Mouse (Mus musculus) Muller cell, postnatal 12 days (primary cell): ENCODE measurements at regions not wholly inside any gene's neighbourhood (a gene's known extent, or its start where the extent isn't known, plus 50 kb on each side); places are given as distances from the start of the nearest gene placed in this dataset.

Experiments
- DNase-seq: peaks from one replicate; pipeline ENCODE4 v3.0.0-alpha.2; 2015; ENCODE audit errors: inconsistent ontology term

DNA sequence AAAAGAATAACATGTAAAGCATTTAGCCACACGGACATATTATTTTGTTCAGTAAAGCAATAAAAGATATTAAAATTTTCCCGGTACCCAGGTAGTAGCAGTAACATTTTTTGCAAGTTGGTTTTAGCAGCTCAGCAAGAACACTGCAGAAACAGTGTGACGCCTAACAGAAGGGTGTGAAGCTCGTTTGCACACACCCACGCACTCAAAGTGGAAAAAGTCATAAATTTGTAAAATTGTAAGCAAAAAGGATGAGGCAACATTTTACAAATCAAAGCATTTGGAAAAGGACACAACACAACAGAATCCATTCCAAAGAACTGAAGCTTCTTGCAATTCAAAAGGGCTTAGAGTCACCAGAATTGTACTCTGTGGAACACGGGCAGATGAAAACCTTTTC, 1053.6 kb upstream of the Celf2 start:
- DNase-seq: no peak

DNA sequence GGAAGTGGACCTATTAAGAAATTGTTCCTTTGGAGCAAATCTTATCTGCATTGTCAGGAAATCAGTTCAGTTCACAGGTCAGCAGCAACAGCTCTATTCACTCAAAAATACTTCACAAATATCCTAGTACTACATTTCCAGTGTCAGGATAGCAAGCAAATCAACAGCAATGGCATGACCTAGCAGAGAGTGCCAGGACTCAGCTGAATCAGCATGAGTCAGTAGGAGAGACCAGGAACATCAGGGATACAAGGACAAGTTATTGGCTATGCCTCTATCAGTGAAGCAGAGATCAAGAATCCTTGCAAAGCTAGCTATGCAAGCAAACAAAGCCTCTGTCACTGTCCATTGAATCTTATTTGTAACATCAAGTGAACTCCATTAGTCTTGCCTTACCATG, 1036.8 kb upstream of the Celf2 start:
- peak; percentile 1 for DNase-seq

DNA sequence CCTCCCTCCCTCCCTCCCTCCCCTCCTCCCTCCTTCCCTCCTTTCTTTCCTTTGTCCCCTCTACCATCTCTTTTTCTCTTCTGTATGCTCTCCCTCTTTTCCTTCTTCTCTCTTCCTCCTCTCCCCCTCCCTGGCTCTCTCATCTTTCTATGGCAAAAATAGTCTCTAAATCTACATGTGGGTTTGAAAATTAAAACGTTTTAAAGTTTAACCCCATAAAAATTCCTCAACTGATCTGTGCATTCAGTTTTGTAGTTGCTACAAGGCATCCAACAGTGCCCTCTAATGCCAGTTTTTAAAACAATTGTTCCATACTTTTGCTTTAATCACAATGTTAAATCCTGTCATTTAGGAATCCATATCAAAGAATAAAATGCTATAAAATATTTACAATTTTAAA, 1027.5 kb upstream of the Celf2 start:
- peak; percentile 17 for DNase-seq

DNA sequence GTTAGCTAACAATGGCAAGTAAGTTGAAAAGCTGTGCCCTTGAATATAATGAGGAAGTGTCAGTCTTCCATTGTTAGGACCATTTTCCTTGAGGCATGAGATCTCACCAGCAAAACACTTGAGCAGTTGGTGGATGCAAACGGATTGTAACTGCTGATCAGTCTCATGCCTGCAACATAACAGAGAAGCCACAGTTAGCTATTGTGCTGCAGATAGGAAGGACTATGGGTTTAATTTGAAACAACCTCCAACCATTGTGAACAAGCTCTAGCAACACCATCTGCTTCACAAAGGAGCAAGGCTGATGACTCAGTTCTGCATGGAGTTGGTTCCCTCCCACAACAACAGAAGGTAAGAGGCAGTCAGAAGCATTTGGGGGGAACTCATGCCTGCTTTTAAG, 989.1 kb upstream of the Celf2 start:
- peak; percentile 2 for DNase-seq

DNA sequence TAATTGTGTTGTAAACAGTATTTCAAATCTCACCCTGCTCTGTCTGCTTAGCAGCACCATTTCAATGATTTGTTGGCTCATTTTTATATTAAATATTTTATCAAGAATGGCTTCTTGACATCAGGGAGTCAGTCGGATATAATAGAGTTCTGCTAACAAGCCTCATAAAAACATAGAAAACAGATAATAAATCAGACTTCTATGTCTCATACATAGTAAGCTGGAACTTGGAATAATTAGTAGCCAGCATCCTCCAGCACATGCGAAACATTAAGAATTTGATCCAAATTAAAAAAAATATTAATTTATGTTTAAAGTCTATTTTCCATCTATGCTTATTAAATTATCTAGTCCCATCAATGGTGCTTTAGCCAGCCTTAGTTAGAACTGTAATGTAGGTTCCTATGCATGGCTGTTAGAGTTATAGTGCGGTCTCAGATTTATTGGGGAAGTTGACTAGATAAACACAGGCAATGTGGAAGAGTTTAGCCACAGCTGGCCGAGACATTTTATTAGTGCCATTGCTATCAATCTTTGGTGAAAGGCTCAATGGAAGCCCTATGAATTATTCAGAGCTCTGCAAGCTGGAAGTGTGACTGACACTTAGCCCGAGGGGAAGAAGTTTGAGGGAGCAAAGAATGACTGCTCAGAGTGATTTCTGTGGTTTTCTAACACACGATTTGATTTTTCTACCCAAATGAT, 968.6 kb upstream of the Celf2 start:
- no peak for DNase-seq

DNA sequence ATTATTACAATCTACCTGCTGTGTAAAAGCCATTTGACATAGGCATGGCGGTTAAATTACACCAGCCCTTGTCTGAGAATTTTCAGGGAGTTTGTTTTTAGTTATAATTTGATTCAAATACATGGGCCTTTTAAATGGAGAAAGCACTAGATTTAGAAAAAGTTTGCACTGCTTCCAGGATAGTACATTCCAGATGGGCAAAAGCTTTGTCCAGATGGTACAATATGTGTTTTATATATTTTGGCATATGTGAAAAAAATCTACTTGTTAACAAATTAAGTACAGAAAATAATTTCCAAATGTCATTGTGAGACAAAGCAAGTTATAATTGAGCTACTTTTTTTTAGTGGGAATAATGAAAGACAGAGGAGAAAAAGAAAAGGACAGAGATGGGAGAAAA, 961.2 kb upstream of the Celf2 start:
- no peak for DNase-seq

DNA sequence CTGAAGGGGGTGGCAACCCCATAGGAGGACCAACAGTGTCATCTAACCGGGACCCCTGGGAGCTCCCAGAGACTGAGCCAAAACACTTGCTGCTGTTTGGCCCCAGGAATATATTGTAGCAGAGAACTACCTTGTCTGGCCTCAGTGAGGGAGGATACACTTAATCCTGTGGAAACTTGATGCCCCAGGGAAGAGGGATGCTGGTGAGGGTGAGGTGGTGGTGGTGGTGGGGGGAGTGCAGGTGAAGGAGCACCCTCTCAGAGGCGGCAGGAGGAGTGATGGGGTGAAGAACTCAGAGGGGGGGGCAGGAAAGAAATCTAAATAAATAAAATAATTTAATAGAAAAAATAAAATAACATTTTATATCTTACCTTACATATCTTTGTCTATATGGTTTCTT, 959.6 kb upstream of the Celf2 start:
- no peak for DNase-seq

DNA sequence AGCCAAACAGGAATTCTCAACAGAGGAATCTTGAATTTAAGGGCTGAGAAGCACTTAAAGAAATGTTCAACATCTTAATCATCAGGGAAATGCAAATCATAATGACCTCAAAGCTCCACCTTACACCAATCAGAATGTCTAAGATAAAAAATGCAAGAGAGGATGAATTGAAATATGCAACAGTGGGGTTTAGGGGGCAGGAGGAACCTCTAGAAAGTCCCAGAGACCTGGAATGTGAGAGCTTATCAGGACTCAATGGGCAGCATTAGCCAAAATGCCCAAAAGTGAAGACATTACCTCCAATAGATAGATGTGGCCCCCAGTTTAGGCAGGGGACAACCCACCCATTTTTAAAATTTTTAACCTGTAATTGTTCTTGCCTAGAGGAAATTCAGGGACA, 959.0 kb upstream of the Celf2 start:
- no peak for DNase-seq

DNA sequence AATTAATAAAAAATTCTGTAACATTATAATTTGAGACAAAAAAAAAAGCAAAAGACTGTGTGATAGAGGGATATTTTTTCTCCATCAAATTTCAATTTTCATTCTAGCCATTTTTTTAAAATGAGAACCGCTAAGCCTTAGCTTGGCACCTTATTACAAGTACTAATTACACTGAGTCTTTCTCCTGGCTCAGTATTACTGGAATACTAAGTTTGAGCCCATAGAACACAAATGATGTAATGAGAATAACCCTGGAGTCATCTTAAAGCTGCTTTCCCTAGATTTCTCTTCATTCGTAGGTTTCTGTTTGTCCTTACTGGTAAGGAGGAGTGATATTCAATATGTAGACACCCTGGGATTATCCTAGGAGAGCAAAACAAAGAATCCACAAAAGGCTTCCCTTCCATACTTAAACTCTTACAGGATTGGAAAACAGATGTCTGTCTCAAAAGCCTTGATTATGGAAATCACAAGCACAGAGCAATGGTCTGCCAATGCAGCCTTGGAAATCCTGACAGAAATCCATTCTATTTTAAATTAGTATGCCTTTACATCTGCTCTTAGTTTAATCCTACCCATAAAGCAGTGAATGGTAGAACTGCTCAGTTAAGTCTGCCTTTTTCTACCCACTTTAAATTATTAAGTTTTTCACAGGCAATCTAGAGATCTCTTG, 958.3 kb upstream of the Celf2 start:
- no peak for DNase-seq

DNA sequence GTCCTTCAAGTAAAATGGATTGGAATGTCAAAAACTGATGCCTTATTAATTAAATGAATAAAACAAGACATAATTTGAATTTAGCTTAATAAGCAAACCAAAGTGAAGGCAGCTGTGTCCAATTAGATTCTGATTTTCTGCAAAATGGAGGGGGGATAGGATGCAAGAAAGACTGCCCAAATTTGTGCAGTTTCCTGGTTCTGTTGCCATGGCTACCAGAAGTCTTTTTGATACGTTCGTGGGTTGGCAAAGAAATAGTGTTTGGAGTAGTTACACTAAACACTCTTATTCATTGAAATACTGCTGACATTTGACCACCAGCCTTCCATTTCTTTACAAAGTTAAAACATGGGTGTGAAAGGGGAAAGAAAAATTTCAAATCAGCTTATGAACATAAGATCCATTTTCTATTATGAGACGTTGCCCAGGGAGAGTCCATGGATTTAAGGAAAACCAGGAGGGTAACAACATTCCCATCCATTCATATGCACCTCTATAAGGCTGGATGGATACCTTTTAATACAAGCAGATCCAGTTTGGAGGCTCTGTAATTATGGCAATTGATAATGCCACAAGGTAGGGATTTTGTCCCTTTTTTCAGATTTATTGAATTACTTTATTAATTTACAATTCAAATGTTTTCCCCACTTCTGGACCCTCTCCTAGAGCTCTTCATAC, 943.3 kb upstream of the Celf2 start:
- no peak for DNase-seq

DNA sequence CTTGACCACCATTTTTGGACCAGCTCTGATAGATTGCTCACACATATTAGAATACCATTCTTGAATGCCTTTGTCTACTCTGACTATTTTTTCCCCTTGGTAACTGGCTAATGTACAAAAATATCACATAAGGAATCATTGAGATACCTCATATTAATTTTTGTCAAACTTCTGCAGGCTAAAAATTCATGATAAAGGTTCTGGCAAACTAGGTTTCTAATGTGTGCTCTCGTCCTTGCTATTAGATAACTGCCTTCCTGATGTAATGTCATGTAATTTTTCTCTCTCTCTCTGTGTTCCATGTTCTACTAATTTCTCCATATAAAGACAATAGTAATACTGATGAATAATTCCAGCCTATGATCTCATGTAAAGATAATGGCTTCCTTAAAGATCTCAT, 931.9 kb upstream of the Celf2 start:
- DNase-seq: no peak

DNA sequence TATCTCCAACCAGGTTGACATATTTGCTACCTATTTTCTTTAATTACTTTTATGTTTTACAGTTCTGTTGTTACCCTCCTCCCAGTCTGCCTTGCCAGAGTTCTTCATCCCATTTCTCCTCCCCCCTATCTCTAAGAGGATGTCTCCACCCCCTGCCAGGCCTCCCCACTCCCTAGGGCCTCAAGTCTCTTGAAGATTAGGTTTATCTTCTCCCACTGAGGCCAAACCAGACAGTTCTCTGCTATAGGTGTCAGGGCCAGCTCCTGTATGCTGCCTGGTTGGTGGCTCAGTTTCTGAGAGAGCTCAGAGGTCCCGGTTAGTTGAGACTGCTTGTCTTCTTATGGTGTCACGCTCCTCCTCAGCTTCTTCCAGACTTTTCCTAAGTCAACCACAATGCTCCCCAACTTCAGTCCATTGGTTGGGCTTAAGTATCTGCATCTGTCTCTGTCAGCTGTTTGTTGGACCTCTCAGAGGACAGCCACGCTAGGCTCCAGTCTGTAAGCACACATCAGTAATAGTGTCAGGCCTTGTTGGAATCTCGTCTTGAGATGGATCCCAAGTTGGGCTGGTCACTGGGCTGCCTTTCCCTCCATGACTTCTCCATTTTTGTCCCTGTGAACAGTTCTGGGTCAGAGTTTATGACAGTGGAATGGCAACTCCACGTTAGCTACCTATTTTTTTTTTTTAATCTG, 920.4 kb upstream of the Celf2 start:
- DNase-seq: no peak

DNA sequence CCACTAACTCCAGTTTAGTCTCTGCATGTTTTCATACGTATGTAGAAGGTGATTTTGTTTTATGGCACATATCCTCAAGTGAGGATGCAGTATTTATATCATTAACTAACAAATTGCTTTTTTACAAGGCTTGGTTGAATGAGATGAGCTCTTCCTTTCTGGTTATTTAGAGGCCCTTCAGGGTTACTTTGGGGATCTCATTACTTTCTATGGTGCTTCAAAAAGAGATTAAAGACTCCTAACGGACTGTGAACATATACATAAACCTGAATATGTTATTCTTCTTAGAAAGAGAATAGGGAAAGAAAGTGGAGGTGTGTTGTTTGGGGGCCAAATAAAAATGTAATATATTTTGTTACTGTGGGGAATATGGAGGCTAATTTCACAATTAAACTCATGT, 918.8 kb upstream of the Celf2 start:
- no peak for DNase-seq

DNA sequence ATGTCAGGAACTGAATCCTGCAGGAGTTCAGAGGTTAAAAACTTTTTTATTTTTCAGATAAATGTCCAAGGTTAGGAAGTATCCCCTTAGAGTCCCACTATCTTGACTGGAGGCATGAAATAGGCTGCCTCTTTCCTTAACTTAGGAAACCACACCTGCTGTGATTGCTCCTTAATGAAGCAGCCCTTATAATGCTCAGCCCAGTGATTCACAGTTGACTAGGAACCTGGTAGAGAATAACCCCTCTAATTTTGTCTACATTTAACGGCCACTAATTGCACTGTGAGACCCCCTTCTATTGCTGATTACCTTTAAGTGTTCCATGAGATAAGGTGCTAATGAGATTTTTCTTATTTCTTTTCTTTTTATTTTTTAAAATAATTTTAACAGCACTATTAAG, 918.4 kb upstream of the Celf2 start:
- no peak for DNase-seq

DNA sequence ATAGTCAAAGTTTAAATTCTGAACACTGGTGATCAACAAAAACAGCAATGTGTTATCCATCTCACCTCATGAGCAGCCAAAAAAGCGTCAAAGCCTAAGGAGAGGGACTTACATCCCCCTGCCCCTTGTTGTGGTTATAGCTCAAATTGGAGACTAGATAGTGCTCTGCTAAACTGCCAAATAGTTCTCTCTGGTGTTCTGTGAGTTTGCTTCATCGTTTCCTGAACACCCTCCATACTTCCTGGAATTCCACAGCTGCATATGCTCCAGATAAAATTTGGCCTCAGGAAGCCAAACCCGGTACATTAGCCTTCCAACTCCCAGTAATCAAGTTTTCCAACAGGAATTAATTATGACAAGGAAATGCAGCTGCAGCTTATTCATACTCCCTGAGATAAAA, 906.6 kb upstream of the Celf2 start:
- peak; percentile 35 for DNase-seq

DNA sequence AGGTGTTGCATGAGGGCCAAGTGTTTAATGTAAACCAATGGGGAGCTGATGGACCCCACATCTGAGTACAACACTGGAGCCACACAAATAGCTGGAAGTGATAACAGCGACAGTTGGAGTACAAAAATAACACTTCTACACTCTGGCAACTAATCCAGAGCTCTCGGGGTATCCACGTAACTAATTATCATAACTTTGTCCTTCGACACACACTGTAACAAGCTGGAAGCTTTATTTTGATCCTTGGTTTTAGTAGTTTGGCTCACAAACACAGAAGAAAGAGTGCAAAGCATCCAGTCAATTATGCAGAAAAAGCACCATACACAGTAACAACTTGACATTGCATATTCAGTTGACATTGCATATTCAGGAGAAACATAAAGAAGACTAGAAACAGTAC, 884.8 kb upstream of the Celf2 start:
- no peak for DNase-seq

DNA sequence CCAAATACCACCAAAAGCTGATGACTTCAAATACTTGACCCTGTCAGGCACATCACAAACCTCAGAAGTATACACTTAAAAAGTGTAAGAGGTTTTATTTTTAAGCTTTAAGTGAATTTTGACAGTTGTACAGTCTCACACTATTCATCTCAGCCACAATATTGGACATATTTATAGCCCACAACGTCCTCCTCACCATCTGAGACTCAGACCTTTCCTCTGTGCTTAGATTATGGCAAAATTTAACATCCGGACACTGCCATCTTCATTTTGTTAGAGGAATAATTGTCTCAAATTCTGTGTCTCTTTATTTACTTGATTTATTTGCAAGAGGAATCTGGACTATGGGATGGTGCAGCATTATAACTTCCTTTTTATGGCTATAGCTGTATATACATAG, 880.2 kb upstream of the Celf2 start:
- DNase-seq: no peak

DNA sequence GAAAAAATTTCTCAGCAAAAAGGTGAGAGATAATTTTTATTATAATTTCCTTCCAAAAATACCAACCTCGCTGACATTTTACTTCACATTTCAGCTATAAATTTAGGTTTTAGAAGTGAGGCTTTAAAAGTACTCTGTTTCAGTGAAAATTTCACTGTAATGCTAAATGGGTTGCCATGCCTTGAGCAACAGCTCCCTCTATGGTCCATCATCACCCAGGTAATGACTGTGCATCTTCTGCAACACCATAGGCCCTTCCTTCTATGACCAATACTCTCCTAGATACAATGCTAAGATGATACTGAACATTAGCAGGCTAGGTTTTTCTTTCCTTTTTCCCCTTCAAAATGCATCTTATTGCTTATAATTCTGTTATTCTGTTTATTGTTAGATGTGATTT, 870.9 kb upstream of the Celf2 start:
- peak; percentile 17 for DNase-seq

DNA sequence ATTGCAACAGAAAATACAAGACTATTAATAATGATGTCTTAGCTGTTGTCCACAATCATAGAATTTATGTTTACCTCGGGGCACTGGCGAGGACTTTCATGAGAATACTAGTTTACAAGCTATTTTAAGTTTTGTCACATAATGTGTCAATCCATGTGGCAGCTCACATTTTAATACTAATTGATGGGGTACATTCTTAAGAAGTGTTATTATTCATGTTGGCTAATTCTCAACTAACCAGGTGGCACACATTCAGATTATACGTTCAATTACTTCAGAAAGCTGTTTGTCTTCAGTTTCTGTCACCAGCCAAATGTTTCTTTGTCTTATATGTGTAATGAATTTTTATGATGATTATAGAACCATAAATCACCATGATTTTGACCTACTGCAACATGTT, 870.2 kb upstream of the Celf2 start:
- DNase-seq: no peak

DNA sequence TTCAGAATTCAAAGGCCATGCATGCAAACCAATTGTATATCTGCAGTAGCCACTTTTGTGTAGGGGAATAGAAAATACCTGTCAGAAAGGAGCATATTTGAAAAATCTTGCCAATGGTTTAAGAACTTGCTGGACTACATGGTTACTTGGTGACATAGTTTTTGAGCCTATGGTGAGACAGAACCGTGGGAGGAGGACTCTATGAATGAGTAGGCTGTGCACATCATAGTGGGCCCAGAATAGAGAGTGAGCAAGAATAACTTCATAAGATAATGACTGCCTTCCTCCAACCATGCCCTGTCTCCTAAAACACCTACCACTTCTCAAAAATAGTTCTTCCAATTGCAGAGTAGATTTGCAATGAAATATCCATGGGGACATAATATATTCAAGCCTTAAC, 838.5 kb upstream of the Celf2 start:
- DNase-seq: no peak

DNA sequence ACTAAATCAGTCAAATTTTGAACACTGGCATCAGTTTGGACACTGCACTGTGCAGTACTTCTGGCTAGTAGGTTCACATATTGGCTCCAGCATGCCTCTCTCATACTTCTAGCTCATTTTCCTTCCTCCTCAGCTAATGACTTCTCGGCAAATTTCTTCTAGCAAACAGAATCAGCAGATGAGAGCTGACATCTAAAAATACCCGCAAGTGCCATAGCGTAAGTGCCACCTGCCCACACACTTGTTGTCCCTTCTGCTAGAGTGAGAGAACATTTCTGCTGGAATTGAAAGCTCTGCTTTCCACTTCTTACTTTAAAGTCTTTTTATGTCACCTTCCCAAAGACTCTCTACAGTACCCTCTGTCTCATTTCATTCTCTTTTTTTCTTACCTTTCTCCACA, 835.4 kb upstream of the Celf2 start:
- no peak for DNase-seq

DNA sequence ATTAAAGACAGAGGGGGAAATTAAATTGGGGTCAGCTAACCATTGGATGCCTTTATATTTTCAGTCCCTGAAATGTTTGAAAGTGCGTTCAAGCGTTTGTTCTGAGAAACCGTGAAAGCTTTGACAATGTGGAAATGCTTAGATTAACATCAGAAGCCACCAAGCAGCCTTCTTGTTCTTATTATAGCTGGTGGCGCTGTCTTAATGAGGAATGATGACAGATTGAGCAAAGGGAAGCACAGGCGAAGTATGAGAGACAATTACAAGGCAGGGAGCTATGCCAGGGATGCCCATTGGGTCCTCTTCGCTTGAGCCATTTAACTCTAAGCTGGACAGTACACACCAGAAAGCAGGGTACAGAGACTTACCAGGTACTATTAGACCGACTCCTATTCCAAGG, 828.9 kb upstream of the Celf2 start:
- DNase-seq: peak; percentile 12

DNA sequence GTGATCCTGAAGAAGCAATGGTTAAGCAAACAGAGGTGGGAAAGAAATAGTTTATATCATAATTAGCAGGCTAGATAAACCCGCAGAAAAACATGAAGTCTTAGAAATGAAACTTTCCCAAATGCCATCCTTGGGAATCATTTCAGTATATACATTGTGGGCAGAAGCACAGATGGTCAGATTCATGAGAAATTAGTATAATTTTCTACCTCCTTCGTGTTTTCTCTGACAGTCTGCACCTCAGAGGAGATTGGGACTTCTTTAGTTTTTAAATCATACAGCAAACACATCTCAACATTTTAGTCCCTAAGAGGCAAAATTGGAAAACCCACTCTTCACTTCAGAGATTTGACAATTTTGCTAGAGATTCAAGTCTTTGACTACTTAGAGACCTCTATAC, 786.6 kb upstream of the Celf2 start:
- no peak for DNase-seq
